Mouse (Mus musculus) stomach, embryonic 15.5 days (tissue): ENCODE results near the gene B4galnt2. TPM values are rescaled to one million over a fixed set of nuclear protein-coding genes. Genes with fewer than 3 reads are reported as not detected.
A peak's percentile ranks its signal among the peaks of the same experiment; 100 is the strongest.
"Not testable (repeated sequence)": the region's sequence is repeated elsewhere in the genome, so short reads cannot be mapped to it uniquely, and the experiment has no call there.

Source experiments
- ATAC-seq: fragments of 200-750 bp; cut with Nextera tagmentation; 2 replicates; pipeline ENCODE4 v1.8.0; 2017; ENCODE audit warnings: low read depth, moderate number of reproducible peaks, moderate TSS enrichment; ENCODE audit not compliant: insufficient read depth, low FRiP score
- H3K27ac ChIP-seq: fragments of 300-500 bp; sonication (generic); 2 replicates; pipeline ENCODE4 v1.5.1; 2015; ENCODE audit warnings: mild to moderate bottlenecking, inconsistent platforms
- H3K27me3 ChIP-seq: fragments of 300-500 bp; sonication (generic); replicated peaks from 2 replicates; pipeline ENCODE4 v1.6.1; 2015; ENCODE audit warnings: inconsistent platforms
- H3K36me3 ChIP-seq: fragments of 300-500 bp; sonication (generic); 2 replicates; pipeline ENCODE4 v1.6.1; 2015; ENCODE audit warnings: inconsistent platforms
- H3K4me1 ChIP-seq: fragments of 300-500 bp; sonication (generic); 2 replicates; pipeline ENCODE4 v1.6.1; 2015; ENCODE audit warnings: inconsistent platforms
- H3K4me2 ChIP-seq: fragments of 300-500 bp; sonication (generic); 2 replicates; pipeline ENCODE4 v1.6.1; 2015; ENCODE audit warnings: mild to moderate bottlenecking, inconsistent platforms
- H3K4me3 ChIP-seq: fragments of 300-500 bp; sonication (generic); replicated peaks from 2 replicates; pipeline ENCODE4 v1.5.1; 2015; ENCODE audit warnings: inconsistent platforms
- H3K9ac ChIP-seq: fragments of 300-500 bp; sonication (generic); 2 replicates; pipeline ENCODE4 v1.6.1; 2015; ENCODE audit warnings: inconsistent platforms
- H3K9me3 ChIP-seq: fragments of 300-500 bp; sonication (generic); 2 replicates; pipeline ENCODE4 v1.6.1; 2016; ENCODE audit warnings: inconsistent platforms
- WGBS: fragments of 180-500 bp; shearing (Covaris S2); methylation state at CpG from one replicate; pipeline ENCODE4 v1.1.7; 2015; 5-methylcytosine and 5-hydroxymethylcytosine counted together
- polyA plus RNA-seq: library from polyadenylated mRNA; unstranded; fragments of >200 nt; fragmentation: Nextera tagmentation; extraction: Ambion mirVana; gene quantifications from 2 replicates; pipeline ENCODE4 v1.2.1, GENCODE M21; 2015

B4galnt2 gene
- 8.9 and 9.6 TPM in 2 replicates for polyA plus RNA-seq

- under 1% methylated on average over 35 of the region's 35 CpGs for WGBS
- H3K27me3 ChIP-seq = peaks cover 53% of the 10 kb centered on the region
- no peak within 1 kb of the TSS for H3K9ac ChIP-seq
- ATAC-seq = no peak
- peak within 1 kb of the TSS; percentile 53 for H3K4me2 ChIP-seq
- peaks cover 8% of the 10 kb centered on the region; the same call in 1 of the 2 replicates for H3K4me1 ChIP-seq
- no peak within 1 kb of the TSS for H3K27ac ChIP-seq
- no peaks in the 10 kb centered on the region for H3K36me3 ChIP-seq
- no peaks in the 10 kb centered on the region for H3K9me3 ChIP-seq
- peak within 1 kb of the TSS; percentile 30 for H3K4me3 ChIP-seq
Observed at GRCm38 (mm10) chr11:95914571-95914991, at the start of gene B4galnt2. Gene B4galnt2 (minus strand): TSS chr11:95914891.

GRCm38 (mm10) chr11:95963304-95963703 is 48.6 kb upstream of the B4galnt2 start:
- ATAC-seq = no peak
- Histone ChIP-seq H3K4me3 (no peak overlapping the region), H3K27me3 (no peaks in the 10 kb centered on the region), H3K4me2 (no peak overlapping the region), H3K9me3 (no peaks in the 10 kb centered on the region), H3K36me3 (peaks cover 45% of the 10 kb centered on the region), H3K27ac (no peak overlapping the region), H3K9ac (no peak overlapping the region), H3K4me1 (no peaks in the 10 kb centered on the region)
- 73% methylated on average over 7 of the region's 7 CpGs for WGBS

GRCm38 (mm10) chr11:95959152-95959551 is 44.5 kb upstream of the B4galnt2 start:
- no peak for ATAC-seq
- WGBS = 73% methylated on average over 6 of the region's 6 CpGs

GRCm38 (mm10) chr11:95958251-95958650 is 43.6 kb upstream of the B4galnt2 start:
- no peak for ATAC-seq
- H3K4me3 ChIP-seq = no peak overlapping the region
- no peak overlapping the region for H3K4me2 ChIP-seq
- WGBS = 72% methylated on average over 9 of the region's 9 CpGs
- H3K4me1 ChIP-seq = no peaks in the 10 kb centered on the region
- no peak overlapping the region for H3K9ac ChIP-seq
- no peaks in the 10 kb centered on the region for H3K27me3 ChIP-seq
- H3K27ac ChIP-seq = no peak overlapping the region
- peaks cover 9% of the 10 kb centered on the region for H3K36me3 ChIP-seq
- H3K9me3 ChIP-seq = no peaks in the 10 kb centered on the region

More at GRCm38 (mm10) chr11:95959152-95959551, 44.5 kb upstream of the B4galnt2 start:
- H3K4me1 ChIP-seq = no peaks in the 10 kb centered on the region
- H3K9me3 ChIP-seq = no peaks in the 10 kb centered on the region
- H3K4me2 ChIP-seq = no peak overlapping the region
- H3K36me3 ChIP-seq = peaks cover 15% of the 10 kb centered on the region
- H3K27ac ChIP-seq = no peak overlapping the region
- H3K4me3 ChIP-seq = no peak overlapping the region
- H3K27me3 ChIP-seq = no peaks in the 10 kb centered on the region
- no peak overlapping the region for H3K9ac ChIP-seq

GRCm38 (mm10) chr11:95957407-95957806 is 42.7 kb upstream of the B4galnt2 start:
- 0 out of 2 replicates have a peak, but pooled peaks cover 6% of the 10 kb centered on the region for H3K36me3 ChIP-seq
- no peak overlapping the region for H3K27ac ChIP-seq
- H3K4me2 ChIP-seq = no peak overlapping the region
- no peak for ATAC-seq
- 57% methylated on average over 7 of the region's 7 CpGs for WGBS
- peak overlapping the region; percentile 12; the same call in 1 of the 2 replicates for H3K4me3 ChIP-seq
- H3K4me1 ChIP-seq = no peaks in the 10 kb centered on the region
- H3K9me3 ChIP-seq = no peaks in the 10 kb centered on the region
- H3K9ac ChIP-seq = no peak overlapping the region
- H3K27me3 ChIP-seq = no peaks in the 10 kb centered on the region

- Histone ChIP-seq H3K36me3 (no peaks in the 10 kb centered on the region), H3K4me3 (no peak overlapping the region), H3K9me3 (no peaks in the 10 kb centered on the region), H3K27ac (no peak overlapping the region), H3K9ac (no peak overlapping the region), H3K4me2 (no peak overlapping the region), H3K27me3 (no peaks in the 10 kb centered on the region), H3K4me1 (no peaks in the 10 kb centered on the region)
- ATAC-seq = no peak
- WGBS = 87% methylated on average over 5 of the region's 5 CpGs
Observed at GRCm38 (mm10) chr11:95953313-95953712, 38.6 kb upstream of the B4galnt2 start.

GRCm38 (mm10) chr11:95945838-95946472 is 31.3 kb upstream of the B4galnt2 start:
- no peaks in the 10 kb centered on the region for H3K9me3 ChIP-seq
- no peak overlapping the region for H3K27ac ChIP-seq
- ATAC-seq = no peak
- no peak overlapping the region for H3K4me2 ChIP-seq
- H3K9ac ChIP-seq = no peak overlapping the region
- no peaks in the 10 kb centered on the region for H3K36me3 ChIP-seq
- WGBS = 69% methylated on average over 13 of the region's 13 CpGs
- no peak overlapping the region for H3K4me3 ChIP-seq
- H3K27me3 ChIP-seq = no peaks in the 10 kb centered on the region
- H3K4me1 ChIP-seq = no peaks in the 10 kb centered on the region

GRCm38 (mm10) chr11:95939828-95940507 is 25.3 kb upstream of the B4galnt2 start:
- H3K9ac ChIP-seq = no peak overlapping the region
- no peaks in the 10 kb centered on the region for H3K27me3 ChIP-seq
- no peaks in the 10 kb centered on the region for H3K4me1 ChIP-seq
- H3K27ac ChIP-seq = no peak overlapping the region
- no peak overlapping the region for H3K4me2 ChIP-seq
- no peaks in the 10 kb centered on the region for H3K36me3 ChIP-seq
- no peak overlapping the region for H3K4me3 ChIP-seq
- no peaks in the 10 kb centered on the region for H3K9me3 ChIP-seq
- no peak for ATAC-seq
- 33% methylated on average over 11 of the region's 11 CpGs for WGBS

GRCm38 (mm10) chr11:95936409-95936808 is 21.7 kb upstream of the B4galnt2 start:
- Histone ChIP-seq H3K4me1 (no peaks in the 10 kb centered on the region), H3K4me2 (no peak overlapping the region), H3K4me3 (no peak overlapping the region), H3K27me3 (no peaks in the 10 kb centered on the region), H3K9me3 (no peaks in the 10 kb centered on the region), H3K36me3 (no peaks in the 10 kb centered on the region), H3K27ac (no peak overlapping the region), H3K9ac (no peak overlapping the region)
- ATAC-seq = no peak
- WGBS = 77% methylated on average over 6 of the region's 6 CpGs

- H3K27me3 ChIP-seq, H3K27ac ChIP-seq, H3K9ac ChIP-seq, ATAC-seq, H3K4me3 ChIP-seq, H3K4me2 ChIP-seq, H3K9me3 ChIP-seq, H3K4me1 ChIP-seq, H3K36me3 ChIP-seq: not testable (repeated sequence)
- WGBS = 85% methylated on average over 8 of the region's 10 CpGs
Observed at GRCm38 (mm10) chr11:95932168-95932567, 17.5 kb upstream of the B4galnt2 start.

- no peaks in the 10 kb centered on the region for H3K27me3 ChIP-seq
- no peak for ATAC-seq
- H3K4me2 ChIP-seq = no peak overlapping the region
- H3K9me3 ChIP-seq = no peaks in the 10 kb centered on the region
- H3K36me3 ChIP-seq = no peaks in the 10 kb centered on the region
- H3K27ac ChIP-seq = no peak overlapping the region
- no peak overlapping the region for H3K4me3 ChIP-seq
- WGBS = 75% methylated on average over 4 of the region's 4 CpGs
- H3K9ac ChIP-seq = no peak overlapping the region
- H3K4me1 ChIP-seq = no peaks in the 10 kb centered on the region
Observed at GRCm38 (mm10) chr11:95926398-95926797, 11.7 kb upstream of the B4galnt2 start.

GRCm38 (mm10) chr11:95925976-95926375 is 11.3 kb upstream of the B4galnt2 start:
- H3K36me3 ChIP-seq = no peaks in the 10 kb centered on the region
- H3K27ac ChIP-seq = no peak overlapping the region
- WGBS = 79% methylated on average over 5 of the region's 5 CpGs
- no peak overlapping the region for H3K4me3 ChIP-seq
- no peak for ATAC-seq
- no peak overlapping the region for H3K4me2 ChIP-seq
- no peaks in the 10 kb centered on the region for H3K27me3 ChIP-seq
- H3K9ac ChIP-seq = no peak overlapping the region
- no peaks in the 10 kb centered on the region for H3K9me3 ChIP-seq
- no peaks in the 10 kb centered on the region for H3K4me1 ChIP-seq
